Mouse (Mus musculus): Measurements from ENCODE around the gene Cd63.

DNA sequence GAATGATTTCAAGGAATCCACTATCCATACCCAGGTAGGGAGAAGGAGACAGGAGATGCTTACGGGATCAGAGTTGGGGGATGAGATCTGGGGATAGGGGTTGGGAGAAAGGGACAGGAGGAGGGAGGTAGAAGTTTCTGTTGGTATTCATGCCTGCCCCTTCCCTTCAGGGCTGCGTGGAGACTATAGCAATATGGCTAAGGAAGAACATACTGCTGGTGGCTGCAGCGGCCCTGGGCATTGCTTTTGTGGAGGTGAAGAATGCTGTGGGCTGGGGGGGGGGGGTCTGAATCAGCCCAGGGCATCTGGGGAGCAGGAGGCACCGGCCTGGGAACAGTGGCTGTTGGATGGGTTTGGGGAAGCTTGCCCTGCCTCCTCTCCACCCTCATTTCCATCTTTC, 11.5 kb downstream of the Cd63 start:
- TF ChIP-seq MYOG (IDR thresholded peaks at IDR 0.05; ENCODE audit: control insufficient read depth, extremely low read depth, insufficient read length), result no peak
- TF ChIP-seq CTCF (IDR thresholded peaks at IDR 0.05; ENCODE audit: control insufficient read depth, insufficient read depth, insufficient read length), result no peak
- TF ChIP-seq USF1 (IDR thresholded peaks at IDR 0.05; ENCODE audit: low read depth), result no peak
- no peak for TF ChIP-seq MYOD1 (IDR thresholded peaks at IDR 0.05; ENCODE audit: control insufficient read depth, insufficient read length, low read depth)
